Mouse (Mus musculus) cortical plate, adult 2 months (tissue): ENCODE measurements around the gene Efhb.

Experiments used
- CTCF ChIP-seq: fragments of 200-500 bp; IDR thresholded peaks from 2 replicates; pipeline ENCODE4 v1.5.1; 2011; ENCODE audit warnings: mild to moderate bottlenecking, control low read depth, low read length; ENCODE audit not compliant: insufficient read depth; ENCODE audit errors: extremely low read depth
- POLR2A ChIP-seq: fragments of 200-500 bp; IDR thresholded peaks from 2 replicates; pipeline ENCODE4 v1.6.1; 2011; ENCODE audit warnings: mild to moderate bottlenecking, low read length, control low read depth; ENCODE audit not compliant: insufficient read depth; ENCODE audit errors: extremely low read depth

- TF ChIP-seq POLR2A (peak; percentile 66), CTCF (no peak)
These were observed 15.9 kb upstream of the Efhb start, which contains the start of gene Rab5a for GRCm38 (mm10) chr17:53478858-53479603.
